Mouse (Mus musculus): Measurements from ENCODE around the gene Smchd1. TPM values are rescaled to one million over a fixed set of nuclear protein-coding genes. Genes with fewer than 3 reads are reported as not detected.
A peak's percentile ranks its signal among the peaks of the same experiment; 100 is the strongest.
"Not testable (repeated sequence)": the region's sequence is repeated elsewhere in the genome, so short reads cannot be mapped to it uniquely, and the experiment has no call there.

The Smchd1 gene
- total RNA-seq, 2 experiments from 2014 or later = 29.2 to 33.0 TPM

DNA sequence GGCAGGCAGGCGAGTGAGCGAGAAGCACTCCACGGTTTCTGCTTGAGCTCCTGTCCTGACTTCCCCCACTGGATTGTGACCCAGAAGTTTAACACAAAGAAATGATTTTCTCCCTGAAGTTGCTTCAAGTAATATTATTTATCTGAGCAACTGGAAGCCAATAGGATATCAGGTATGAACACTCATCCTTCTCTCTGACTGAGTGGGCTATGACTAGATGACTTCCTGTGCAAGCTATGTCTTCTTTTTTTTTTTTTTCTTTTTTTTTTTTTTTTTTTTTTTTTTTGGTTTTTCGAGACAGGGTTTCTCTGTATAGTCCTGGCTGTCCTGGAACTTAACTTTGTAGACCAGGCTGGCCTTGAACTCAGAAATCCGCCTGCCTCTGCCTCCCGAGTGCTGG is 17.8 kb downstream of the Smchd1 start:
- not testable (repeated sequence) for DNase-seq (ENCODE audit: low spot score in 2 of 2)

DNA sequence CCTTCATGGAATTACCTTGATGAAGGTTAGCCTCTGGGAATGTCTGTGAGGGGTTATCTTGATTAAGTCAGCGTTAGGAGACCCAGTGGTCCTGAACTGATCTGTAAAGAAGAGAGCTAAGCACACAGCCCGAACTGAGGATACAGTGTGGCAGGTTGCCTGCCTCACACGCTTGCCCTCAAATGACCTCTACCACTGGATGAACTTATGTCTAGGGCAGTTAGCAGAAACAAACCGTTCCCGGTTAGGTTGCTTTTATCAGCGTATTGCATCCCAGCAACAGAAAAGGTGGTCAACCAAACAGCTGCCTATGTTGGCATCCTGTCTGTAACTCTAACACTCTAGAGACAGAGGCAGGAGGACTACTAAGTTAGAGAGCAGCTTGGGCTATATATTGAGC is 30.0 kb downstream of the Smchd1 start:
- no peak for DNase-seq (ENCODE audit: low spot score in 2 of 2)

DNA sequence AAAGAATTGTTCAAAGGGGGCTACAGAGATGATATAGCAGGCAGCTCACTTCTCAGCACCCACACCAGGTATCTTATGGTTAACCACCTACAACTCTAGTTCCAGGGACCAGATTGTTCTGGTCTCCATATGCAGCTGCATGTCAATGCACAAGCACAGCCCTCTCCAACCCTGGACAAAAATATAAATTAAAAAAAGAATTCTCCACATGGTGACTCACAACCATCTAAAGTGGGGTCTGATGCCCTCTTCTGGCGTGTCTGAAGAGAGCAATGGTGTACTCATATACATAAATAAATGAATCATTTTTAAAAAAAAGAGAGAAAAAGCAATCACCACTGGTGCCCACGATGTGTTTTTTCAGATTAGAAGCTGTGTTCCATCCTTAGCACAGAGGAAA is 30.4 kb downstream of the Smchd1 start:
- peak; percentile 7 to 17 for DNase-seq (ENCODE audit: low spot score in 2 of 2)

DNA sequence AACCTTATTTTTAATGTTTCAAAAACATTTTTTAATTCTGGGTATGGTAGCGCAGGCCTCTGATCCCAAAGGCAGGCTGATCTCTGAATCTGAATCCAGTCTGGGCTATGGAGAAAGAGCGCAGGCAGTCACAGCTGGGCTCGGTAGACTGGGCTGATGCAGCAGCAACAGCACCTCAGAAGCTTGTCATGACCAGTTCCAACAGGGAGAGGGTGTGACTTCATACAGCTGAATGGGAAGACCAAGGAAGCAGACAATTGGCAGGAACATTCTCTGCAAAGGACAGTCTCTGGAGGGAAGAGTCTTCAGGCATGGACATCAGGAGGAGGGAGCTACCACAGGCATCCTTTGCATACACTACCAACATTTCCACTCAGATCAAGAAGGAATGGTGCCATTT is 31.0 kb downstream of the Smchd1 start:
- DNase-seq (ENCODE audit: low spot score in 2 of 2) = no peak

DNA sequence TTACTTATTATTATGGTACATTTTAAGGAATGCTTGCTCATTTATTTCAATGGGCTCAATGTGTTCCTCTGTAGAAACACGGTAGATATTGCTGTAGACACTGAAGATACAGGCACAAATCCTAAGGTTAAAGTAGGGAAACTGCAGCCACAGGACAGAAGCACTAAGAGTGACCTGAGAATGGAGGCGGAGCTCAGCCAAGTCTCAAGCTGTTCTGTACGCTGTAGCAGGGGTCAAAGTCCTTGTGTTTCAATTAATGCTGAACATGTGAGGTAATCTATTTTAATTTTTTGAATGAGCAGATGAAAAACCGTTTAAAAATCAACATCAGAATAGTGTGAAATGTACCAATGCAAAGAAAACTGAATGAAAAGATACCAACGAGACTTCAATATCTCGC is 31.9 kb downstream of the Smchd1 start:
- DNase-seq (ENCODE audit: low spot score in 2 of 2) = no peak

DNA sequence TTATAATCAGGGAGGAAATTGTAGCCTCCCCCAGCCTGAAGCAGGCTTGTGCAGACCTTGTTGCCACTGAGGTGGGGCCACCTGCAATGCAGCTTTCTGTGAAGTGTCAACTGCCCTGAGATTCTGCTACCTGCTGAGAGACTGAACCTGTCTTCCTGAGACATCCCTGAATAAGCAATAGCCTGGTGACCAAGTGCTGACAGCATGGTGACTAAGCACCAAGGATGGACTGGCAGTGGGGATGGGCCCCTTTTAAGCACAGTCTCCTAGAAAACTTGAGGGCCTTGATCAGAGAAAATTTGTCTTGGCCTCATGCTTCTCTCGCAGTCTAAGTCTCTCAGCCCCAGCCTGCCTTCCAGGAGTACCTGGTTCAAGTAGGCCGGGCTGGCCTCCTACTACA is 52.6 kb downstream of the Smchd1 start:
- not testable (repeated sequence) for DNase-seq (ENCODE audit: low spot score in 2 of 2)

DNA sequence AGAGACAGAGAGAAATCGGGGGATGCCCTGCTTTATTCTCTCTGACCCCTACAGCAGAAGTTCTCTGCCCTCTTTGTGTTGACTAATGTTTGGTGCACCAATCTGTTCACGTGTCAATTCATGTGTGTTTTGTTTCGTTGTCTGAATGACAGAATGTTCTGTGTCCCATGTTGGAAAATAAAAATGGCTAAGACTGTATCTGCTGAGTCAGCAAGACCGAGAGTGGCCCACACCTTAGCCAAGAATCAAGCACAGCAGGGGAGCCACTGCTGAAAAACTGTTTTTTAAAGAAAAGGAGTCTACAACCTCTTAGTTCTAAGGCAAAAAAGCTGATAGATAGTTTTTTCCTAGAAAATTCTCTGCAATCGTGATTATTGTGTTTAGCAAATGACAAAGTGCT is 55.7 kb downstream of the Smchd1 start:
- DNase-seq (ENCODE audit: low spot score in 2 of 2) = not testable (repeated sequence)

DNA sequence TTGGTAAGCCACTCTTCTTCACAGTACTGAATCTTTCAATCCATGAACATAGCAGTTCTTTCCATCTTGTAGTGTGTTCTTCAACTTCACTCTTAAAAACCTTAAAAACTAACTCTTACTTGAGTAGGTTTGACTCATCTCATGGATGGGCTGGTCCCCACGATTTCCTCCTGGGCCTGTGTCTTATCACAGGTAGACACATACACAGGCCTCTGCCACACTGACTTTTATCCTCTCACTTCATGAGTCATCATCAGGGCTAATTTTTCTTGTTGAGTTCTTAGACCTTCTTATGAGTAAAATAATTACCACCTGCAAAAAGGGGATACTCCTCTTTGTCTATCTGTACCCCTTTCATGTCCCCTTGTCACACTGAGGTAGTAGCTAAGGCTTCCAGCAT is 58.1 kb downstream of the Smchd1 start:
- no peak for DNase-seq (ENCODE audit: low spot score in 2 of 2)

DNA sequence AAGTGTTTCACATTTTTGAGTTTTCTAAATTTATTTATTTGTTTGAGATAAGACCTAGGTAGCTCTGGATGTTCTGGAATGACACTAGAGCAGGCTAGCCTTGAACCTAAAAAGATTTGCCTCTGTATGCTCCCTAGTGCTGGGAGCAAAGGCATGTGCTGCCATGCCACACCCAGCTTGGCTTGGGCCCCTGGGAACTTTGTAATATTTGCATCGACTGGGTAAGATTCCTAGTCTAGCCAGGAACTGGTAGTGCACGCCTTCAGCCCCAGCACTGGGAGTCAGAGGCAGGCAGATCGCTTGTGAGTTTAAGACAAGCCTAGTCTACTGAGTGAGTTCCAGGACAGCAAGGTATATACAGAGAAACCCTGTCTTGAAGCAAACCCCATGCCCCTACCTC is 87.7 kb downstream of the Smchd1 start:
- no peak for DNase-seq (ENCODE audit: low spot score in 2 of 2)

DNA sequence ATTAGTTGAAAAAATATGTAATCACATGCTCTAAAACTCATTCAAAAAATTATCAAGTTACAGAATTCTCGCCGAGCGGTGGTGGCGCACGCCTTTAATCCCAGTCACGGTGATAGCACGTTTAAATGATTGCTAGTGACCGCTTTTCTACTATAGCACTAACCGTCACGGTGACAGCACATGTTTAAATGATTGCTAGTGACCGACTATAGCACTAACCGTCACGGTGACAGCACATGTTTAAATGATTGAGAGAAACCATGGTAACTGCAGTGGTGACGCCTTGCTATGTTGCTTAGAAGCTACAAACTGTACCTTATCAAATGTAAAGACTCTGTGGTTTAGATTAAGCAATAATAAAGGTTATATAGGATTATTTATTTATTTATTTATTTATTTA is 94.8 kb downstream of the Smchd1 start:
- DNase-seq (ENCODE audit: low spot score in 2 of 2) = no peak

DNA sequence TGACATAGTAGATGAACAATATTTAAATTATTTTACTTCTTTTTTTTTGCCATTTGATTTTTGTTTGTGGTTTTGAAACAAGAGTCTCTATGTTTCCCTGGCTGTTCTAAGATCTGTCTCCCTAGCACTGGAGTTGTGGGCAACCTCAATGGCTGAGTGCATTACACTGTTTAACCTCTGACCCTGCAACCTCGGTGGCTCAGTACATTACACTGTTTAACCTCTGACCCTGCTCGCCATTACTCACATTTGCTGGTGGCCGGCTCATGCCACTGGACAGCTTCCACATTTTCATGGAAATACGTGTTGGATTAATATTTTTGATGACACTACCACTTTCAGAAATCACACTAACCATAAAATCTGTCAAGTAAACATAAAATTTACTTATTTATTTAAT is 97.2 kb downstream of the Smchd1 start:
- DNase-seq (ENCODE audit: low spot score in 2 of 2) = no peak

DNA sequence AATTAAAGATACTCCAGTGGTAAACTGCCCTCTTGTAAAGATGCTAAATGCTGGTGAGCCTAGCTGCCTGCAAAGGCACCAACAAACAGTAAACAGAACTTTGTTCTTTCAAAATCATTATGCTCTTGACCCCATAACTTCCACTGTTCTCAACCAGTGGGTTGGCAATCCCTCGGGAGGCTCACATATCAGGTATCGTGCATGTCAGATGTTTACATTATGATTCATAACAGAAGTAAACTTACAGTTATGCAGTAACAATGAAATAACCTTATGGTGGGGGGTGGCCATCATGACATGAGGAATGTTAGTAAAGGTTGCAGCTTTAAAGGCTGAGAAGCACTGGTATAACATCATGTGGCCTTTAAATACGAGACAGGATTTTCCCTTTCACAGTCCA is 119.6 kb downstream of the Smchd1 start:
- DNase-seq (ENCODE audit: low spot score in 2 of 2) = no peak

DNA sequence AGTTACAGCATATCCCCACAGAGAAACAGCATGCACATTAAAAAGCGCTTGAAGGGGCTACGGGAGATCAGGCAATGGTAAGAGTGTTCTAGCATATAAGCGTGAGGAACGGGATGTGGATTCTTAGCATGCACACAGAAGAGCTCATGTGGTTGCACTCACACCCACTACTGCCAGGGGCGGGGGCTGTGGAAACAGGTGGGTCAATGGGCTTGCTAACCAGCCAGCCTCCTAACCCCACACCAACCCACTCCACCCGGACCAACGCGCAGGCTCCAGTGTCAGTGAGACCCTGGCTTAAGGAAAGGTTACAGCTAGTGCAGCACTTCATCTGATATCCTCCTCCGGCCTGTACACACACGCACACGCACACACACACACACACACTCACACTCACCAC is 120.9 kb downstream of the Smchd1 start:
- no peak for DNase-seq (ENCODE audit: low spot score in 2 of 2)

DNA sequence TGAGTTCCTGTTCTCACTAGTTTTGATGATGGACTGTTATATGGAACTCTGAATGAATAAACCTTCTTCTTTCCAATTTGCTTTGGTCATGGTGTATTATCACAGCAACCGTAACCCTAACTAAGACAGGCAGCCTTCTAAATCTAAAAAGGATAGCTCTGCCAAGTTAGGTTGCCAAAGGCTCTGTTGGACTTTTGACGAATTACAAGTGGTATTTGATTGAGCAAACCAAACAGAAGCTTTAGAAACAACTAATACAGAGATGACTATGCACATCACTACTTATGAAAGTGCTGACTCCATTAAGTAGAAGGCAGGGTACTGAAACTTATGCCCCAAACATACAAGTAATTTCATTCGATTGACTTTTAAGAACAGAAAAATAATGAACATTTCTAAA is 127.0 kb downstream of the Smchd1 start:
- DNase-seq (ENCODE audit: low spot score in 2 of 2) = no peak

DNA sequence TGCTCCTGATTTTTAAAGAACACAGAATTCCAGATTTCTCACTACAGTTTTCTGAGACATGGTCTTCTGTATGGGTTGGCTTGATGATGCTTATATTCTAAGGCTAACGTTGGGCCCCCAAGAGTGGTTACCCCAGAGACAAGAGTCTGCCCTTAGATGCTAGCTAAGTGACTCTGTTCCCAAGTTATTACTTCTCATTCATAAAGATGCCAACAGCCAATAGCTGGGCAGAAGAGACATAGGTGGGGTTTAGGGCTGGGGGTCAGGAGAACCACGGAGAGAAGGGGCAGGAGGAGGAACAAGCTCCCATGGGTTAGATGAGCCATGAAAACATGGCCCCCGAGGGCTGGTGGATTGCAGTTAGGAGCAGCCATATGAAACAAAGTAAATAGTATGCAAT is 133.1 kb downstream of the Smchd1 start:
- no peak for DNase-seq (ENCODE audit: low spot score in 2 of 2)

DNA sequence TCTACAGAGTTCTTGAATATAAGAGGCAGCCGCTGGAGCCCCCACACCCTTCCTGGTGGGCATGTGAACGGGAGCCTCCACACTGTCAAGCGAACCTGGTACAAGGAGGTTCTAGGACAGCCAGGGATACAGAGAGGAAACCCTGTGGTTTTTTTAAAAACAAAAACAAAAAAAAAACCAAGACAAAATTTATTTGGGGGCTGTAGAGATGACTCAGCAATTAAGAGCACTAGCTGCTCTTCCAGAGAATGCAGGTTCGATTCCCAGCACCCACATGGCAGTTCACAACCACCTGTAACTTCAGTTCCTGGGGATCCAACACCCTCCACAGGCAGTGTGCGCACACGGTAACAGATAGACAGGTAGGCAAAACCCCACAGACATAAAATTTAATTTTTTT is 136.5 kb downstream of the Smchd1 start:
- DNase-seq (ENCODE audit: low spot score in 2 of 2) = no peak

DNA sequence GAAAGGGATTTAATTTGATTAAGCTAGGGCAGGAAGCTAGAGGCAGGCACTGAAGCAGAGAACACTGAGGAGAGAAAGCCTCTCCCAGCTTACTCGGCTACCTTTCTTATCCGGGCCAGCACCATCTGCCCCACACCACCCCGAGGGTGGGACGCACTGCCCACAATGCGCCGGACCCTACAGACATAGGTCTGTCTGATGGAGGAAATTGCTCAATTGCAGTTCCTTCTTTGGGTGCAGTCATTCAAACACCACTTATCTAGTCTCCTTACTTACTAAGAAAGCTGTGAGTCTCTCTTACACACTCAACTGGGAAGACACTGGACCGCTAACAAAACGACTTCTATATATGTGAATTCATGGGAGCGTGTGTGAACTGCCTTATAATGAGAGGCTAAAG is 137.6 kb downstream of the Smchd1 start:
- DNase-seq (ENCODE audit: low spot score in 2 of 2) = no peak

DNA sequence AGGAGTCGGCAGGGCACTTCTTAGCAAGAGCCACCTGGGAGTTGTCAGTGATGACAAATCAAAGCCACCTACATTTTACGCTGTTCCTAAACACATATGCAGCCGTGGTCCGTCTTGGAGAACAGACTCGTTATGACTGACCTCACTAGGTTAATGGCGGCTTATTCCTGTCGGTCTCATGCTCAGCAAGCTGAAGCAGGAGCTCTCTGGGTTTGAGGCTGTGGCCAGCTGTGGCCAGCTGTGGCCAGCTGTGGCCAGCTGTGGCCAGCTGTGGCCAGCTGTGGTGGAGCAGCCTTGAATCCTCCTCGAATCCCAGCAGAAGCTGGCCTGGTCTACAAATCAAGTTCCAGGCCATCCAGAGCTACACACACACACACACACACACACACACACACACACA is 138.7 kb downstream of the Smchd1 start:
- DNase-seq (ENCODE audit: low spot score in 2 of 2) = no peak

DNA sequence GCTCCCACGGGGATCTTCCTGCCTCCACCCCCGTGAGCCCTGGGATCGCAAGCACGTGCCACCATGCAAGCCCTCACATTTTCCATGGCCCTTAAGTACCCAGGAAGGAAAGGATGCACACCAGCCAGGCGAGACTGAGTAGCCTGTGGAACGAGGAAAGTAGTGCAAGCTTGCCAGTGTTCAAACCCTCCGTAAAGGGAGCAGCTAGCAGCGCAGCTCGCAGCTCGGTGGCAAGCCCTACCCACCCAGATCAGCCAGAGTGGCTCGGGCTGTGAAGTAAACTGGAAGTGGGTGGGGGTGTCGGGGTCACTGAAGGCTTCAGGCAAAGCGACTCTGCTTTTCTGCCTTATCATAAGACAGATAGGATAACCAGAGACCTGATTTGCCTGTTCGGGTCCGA is 142.8 kb downstream of the Smchd1 start:
- DNase-seq (ENCODE audit: low spot score in 2 of 2) = no peak

DNA sequence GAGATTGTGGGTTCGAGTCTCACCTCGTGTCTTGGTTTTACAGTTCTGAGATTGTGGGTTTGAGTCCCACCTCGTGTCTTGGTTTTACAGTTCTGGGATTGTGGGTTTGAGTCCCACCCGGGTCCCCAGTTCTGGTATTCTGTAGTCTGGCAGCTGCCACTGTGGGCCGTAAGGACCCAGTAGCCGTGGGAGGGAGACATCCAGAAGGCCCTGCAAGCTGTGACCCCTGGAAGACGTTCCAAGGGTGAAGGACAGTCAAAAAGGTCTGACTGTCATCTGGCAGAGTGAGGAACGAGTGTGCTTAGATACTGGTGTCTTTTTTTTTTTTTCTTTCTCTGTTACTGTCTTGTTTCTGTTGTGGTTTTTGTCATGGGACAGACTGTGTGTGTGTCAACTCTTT is 154.4 kb downstream of the Smchd1 start:
- DNase-seq (ENCODE audit: low spot score in 2 of 2) = not testable (repeated sequence)

DNA sequence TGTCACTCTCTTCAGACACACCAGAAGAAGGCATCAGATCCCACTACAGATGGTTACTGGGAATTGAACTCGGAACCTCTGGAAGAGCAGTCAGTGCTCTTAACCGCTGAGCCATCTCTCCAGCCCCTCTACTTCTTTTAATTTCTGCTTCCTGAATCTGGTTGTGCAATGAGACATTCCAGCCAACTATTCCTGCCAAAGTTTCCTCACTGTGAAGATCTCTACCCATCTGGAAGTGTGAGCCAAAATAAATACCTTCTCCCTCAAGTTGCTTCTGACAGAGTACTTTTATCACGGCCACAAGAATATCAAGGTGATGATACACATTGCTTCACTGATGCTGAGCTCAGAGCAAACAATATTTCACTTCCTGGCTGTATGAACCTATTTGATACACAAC is 155.8 kb downstream of the Smchd1 start:
- no peak for DNase-seq (ENCODE audit: low spot score in 2 of 2)

DNA sequence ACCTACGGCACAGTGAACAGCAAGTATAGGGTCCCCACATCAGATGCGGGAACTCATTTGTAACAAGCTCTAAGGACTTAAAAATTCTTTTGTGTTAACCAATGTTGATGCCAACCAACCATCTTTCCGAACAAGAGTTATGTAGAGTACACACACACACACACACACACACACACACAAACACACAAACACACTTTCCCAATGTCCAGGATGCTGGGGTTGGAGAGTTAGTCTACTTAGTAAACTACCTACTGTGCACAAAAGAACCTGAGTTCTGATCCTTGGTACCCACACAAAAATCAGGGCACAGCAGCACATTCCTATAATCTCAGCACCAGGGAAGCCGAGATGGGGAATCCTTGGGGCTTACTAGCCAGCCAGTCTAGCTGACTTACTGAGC is 157.6 kb downstream of the Smchd1 start:
- no peak for DNase-seq (ENCODE audit: low spot score in 2 of 2)

DNA sequence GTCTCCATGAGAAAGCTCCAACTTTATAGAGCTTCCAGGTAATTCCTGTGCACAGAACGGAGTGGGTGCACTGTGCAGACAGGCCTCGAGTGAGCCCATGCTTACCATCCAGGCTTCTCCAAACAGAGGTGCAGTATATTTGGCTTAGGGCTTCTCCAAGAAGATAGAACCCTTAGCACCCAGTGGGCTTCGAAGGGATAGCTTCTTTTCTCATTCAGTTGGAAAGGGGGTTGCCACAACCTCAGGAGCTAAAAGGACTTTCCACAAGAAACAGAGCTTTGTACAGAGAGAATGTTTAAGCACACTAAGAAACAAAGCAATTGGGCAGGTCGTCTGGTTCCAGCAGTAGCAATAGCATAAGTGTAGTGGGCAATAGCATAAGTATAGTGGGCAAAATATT is 160.8 kb downstream of the Smchd1 start:
- DNase-seq (ENCODE audit: low spot score in 2 of 2) = no peak

Measured in left cerebral cortex, adult 18-20 months (tissue).